Mouse (Mus musculus) cerebral cortex, adult 2 months (tissue): Measurements from ENCODE around the gene Iqsec1.

ENCODE experiments used
- WGBS: fragments of 180-500 bp; shearing (Covaris S2); methylation state at CpG from one replicate; pipeline ENCODE4 v1.1.7; 2018; 5-methylcytosine and 5-hydroxymethylcytosine counted together

Gene Iqsec1

GRCm38 (mm10) chr6:90749414-90749937 is 239.0 kb downstream of the Iqsec1 start:
- 55% methylated on average over 4 of the region's 4 CpGs for WGBS

- WGBS, result 23% methylated on average over 3 of the region's 3 CpGs
These were observed 242.1 kb downstream of the Iqsec1 start for GRCm38 (mm10) chr6:90746331-90746864.

GRCm38 (mm10) chr6:90745401-90746198 is 242.9 kb downstream of the Iqsec1 start:
- WGBS, result 82% methylated on average over 3 of the region's 3 CpGs

- WGBS, result 67% methylated on average over 1 of the region's 1 CpGs
These were observed 246.0 kb downstream of the Iqsec1 start for GRCm38 (mm10) chr6:90742453-90742852.

GRCm38 (mm10) chr6:90741717-90742116 is 246.8 kb downstream of the Iqsec1 start:
- WGBS, result 97% methylated on average over 5 of the region's 5 CpGs

- 78% methylated on average over 4 of the region's 4 CpGs for WGBS
These were observed 247.4 kb downstream of the Iqsec1 start for GRCm38 (mm10) chr6:90741056-90741420.

GRCm38 (mm10) chr6:90740348-90741055 is 248.0 kb downstream of the Iqsec1 start:
- 72% methylated on average over 4 of the region's 4 CpGs for WGBS

GRCm38 (mm10) chr6:90737376-90737775 is 251.1 kb downstream of the Iqsec1 start:
- 3% methylated on average over 12 of the region's 12 CpGs for WGBS

- WGBS, result under 1% methylated on average over 52 of the region's 52 CpGs
These were observed 251.7 kb downstream of the Iqsec1 start for GRCm38 (mm10) chr6:90736691-90737245.

GRCm38 (mm10) chr6:90736074-90736672 is 252.3 kb downstream of the Iqsec1 start:
- WGBS, result 1% methylated on average over 69 of the region's 69 CpGs

GRCm38 (mm10) chr6:90735396-90736036 is 253.0 kb downstream of the Iqsec1 start:
- 44% methylated on average over 4 of the region's 4 CpGs for WGBS

- WGBS, result 44% methylated on average over 4 of the region's 4 CpGs
These were observed 257.2 kb downstream of the Iqsec1 start for GRCm38 (mm10) chr6:90731327-90731726.

- WGBS, result 29% methylated on average over 5 of the region's 5 CpGs
These were observed 258.7 kb downstream of the Iqsec1 start for GRCm38 (mm10) chr6:90729829-90730228.

- WGBS, result 0% methylated on average over 1 of the region's 1 CpGs
These were observed 260.0 kb downstream of the Iqsec1 start for GRCm38 (mm10) chr6:90728491-90728931.

- 89% methylated on average over 3 of the region's 3 CpGs for WGBS
These were observed 260.7 kb downstream of the Iqsec1 start for GRCm38 (mm10) chr6:90727826-90728225.

- 60% methylated on average over 2 of the region's 2 CpGs for WGBS
These were observed 261.8 kb downstream of the Iqsec1 start for GRCm38 (mm10) chr6:90726711-90727122.

- WGBS, result 82% methylated on average over 1 of the region's 1 CpGs
These were observed 263.0 kb downstream of the Iqsec1 start for GRCm38 (mm10) chr6:90725526-90725925.

GRCm38 (mm10) chr6:90722993-90723392 is 265.5 kb downstream of the Iqsec1 start:
- WGBS, result 47% methylated on average over 3 of the region's 3 CpGs

- 62% methylated on average over 5 of the region's 5 CpGs for WGBS
These were observed 267.3 kb downstream of the Iqsec1 start for GRCm38 (mm10) chr6:90720996-90721746.

- WGBS, result 68% methylated on average over 3 of the region's 3 CpGs
These were observed 268.3 kb downstream of the Iqsec1 start for GRCm38 (mm10) chr6:90720201-90720600.
